Mouse (Mus musculus) kidney, postnatal 4 days (tissue): ENCODE measurements around the gene Pbld2.
A peak's percentile ranks its signal among the peaks of the same experiment; 100 is the strongest.

ENCODE experiments used
- DNase-seq, 2 experiments: peaks; one replicate each; pipeline ENCODE4 v3.0.0; 2021; ENCODE audit warnings: mixed read lengths in 2 of 2

Gene Pbld2

GRCm38 (mm10) chr10:63063365-63063764 lies 39.2 kb downstream of the Pbld2 start:
- no peak for DNase-seq

GRCm38 (mm10) chr10:63064516-63064915 lies 40.4 kb downstream of the Pbld2 start:
- no peak for DNase-seq

GRCm38 (mm10) chr10:63065561-63065960 lies 41.4 kb downstream of the Pbld2 start:
- DNase-seq = no peak

GRCm38 (mm10) chr10:63065988-63066387 lies 41.9 kb downstream of the Pbld2 start:
- DNase-seq = peak; percentile 88 to 91

DNA sequence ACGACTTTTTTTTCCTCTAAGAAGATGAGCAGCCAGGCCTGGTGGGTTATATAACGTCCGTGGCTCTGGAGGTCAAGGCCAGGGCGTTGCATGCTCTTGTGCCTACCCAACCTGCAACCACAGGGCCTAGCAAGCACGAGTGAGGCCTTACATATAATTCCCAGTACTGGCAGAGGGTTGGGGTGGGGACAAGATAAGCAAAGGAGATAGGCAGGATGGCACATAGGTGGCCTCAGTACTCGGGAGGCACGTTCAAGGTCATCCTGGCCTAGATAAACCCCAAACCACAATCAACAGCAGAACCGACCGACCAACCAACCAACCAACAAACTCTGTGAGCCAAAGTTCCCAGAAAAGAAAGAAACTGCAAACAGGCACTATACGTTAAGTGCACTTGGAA lies 62.2 kb downstream of the Pbld2 start:
- DNase-seq = no peak

DNA sequence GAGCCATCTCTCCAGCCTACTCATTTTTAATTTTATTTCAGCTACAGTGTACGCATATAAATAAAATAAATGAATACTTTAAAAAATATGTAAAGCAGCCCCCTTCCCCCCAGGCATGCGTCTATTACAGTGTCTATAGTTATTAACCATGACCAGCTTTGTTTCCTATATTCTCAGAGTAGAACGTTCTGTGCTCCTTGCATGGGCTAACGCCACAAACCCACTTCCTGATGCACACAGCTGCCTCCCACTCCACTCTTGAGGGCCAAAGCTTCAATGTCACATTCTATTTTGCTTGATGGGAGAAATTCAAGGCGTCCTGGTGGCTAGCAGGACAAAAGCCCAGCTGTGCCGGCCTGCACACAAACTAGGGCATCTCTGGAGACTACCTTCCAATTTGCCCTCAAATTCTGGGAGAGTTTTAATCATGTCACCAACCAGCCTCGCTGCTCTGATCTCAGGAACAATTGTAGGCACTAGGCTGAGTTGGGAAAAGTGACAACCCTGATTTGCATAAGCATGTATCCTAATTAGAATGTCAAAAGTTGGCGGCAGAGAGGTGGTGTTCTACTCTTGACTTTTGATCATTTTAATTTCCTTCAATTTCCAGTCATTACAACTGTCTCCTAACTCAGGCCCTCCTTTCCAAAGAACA lies 65.1 kb downstream of the Pbld2 start:
- no peak for DNase-seq

DNA sequence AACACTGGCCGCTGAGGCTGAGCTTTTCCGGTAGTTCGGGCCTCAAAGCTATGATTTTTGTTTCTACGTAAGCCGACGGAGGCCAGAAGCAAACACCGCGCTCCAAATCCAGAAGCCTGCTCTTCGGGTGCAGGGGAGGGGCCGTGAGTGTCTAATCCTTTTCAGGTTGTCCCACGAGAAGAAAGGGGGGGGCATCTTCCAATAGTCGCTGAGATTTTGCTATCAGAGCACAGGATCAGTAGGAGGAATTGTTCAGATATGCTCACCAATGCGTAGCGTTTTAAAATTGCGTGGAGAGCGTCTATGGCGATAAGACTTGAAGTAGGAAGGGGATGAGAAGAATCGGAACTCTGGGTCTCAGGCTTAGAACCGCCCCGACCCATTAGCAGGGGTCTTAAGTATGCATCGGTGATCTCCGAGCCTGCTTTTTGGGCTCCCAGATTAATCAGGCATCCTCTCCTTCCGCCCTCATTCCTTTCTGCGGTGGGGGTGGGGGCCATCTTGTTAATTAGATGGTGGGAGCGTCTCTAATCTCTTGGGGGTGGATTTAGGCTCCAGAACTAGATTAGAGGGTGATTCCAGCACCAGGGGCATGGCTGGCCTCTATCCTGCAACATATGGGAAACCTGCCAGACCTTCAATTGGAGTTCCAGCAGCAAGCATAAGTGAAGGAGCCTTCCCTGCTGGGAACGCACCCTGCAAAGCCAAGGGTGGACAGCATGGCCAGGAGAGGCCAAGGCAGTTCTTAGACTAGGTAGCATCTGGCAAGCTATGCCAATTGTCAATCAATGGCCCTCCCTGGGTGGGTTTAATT lies 65.8 kb downstream of the Pbld2 start:
- DNase-seq = peak; percentile 21 to 37

GRCm38 (mm10) chr10:63091915-63092314 lies 67.8 kb downstream of the Pbld2 start:
- DNase-seq = no peak

- no peak for DNase-seq
Observed at GRCm38 (mm10) chr10:63092616-63093550, 68.8 kb downstream of the Pbld2 start.

DNA sequence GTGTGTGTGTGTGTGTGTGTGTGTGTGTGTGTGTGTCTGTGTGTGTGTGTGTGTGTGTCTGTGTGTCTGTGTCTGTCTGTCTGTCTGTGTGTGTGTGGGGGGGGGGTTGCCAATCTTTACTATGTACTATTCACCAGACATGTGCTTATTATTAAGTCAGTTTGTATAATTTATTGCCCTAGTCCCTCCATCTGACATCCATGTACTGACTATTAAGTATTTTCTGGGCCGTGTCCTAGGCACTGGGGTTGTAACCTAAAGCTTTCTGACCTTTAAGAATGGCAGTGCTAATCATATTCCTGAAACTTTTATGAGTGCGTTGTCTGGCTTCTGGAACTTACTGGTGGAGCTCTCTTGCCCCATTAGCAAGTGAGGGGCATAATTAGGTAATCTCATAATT lies 72.6 kb downstream of the Pbld2 start:
- no peak for DNase-seq

GRCm38 (mm10) chr10:63098191-63098590 lies 74.1 kb downstream of the Pbld2 start:
- DNase-seq = no peak

GRCm38 (mm10) chr10:63099521-63099920 lies 75.4 kb downstream of the Pbld2 start, which contains the start of gene Atoh7:
Gene Atoh7 (plus strand): TSS chr10:63099651.
- peak in 1 of 2 experiments; percentile 19 for DNase-seq

- peak; percentile 67 to 75 for DNase-seq
Observed at GRCm38 (mm10) chr10:63099941-63100562, 75.9 kb downstream of the Pbld2 start.

GRCm38 (mm10) chr10:63100657-63101056 lies 76.5 kb downstream of the Pbld2 start:
- no peak for DNase-seq
